Mouse (Mus musculus) lung, adult 2 months (tissue): ENCODE data around the gene Phf13. TPM values are rescaled to one million over a fixed set of nuclear protein-coding genes. Genes with fewer than 3 reads are reported as not detected.
"Not testable (repeated sequence)": the region's sequence is repeated elsewhere in the genome, so short reads cannot be mapped to it uniquely, and the experiment has no call there.

Experiments
- DNase-seq: peaks from one replicate; pipeline ENCODE4 v3.0.0; 2022
- H3K4me1 ChIP-seq: fragments of 200-500 bp; 2 replicates; pipeline ENCODE4 v1.6.1; 2011; ENCODE audit warnings: low read length; ENCODE audit not compliant: control insufficient read depth, insufficient read depth
- H3K4me3 ChIP-seq: fragments of 200-500 bp; replicated peaks from 2 replicates; pipeline ENCODE3; 2011; ENCODE audit warnings: low read depth, mild to moderate bottlenecking, control low read depth, low read length; ENCODE audit errors: extremely low read depth
- CTCF ChIP-seq: fragments of 200-500 bp; IDR thresholded peaks from 2 replicates; pipeline ENCODE4 v1.5.1; 2011; ENCODE audit warnings: mild to moderate bottlenecking, low read length, control low read depth; ENCODE audit not compliant: insufficient read depth
- POLR2A ChIP-seq: fragments of 200-500 bp; IDR thresholded peaks from 2 replicates; pipeline ENCODE4 v1.6.1; 2011; ENCODE audit warnings: low read depth, mild to moderate bottlenecking, control low read depth, low read length, borderline replicate concordance; ENCODE audit errors: extremely low read depth
- WGBS: fragments of 180-500 bp; shearing (Covaris S2); methylation state at CpG from one replicate; pipeline ENCODE4 v1.1.7; 2018; 5-methylcytosine and 5-hydroxymethylcytosine counted together
- polyA plus RNA-seq: library from polyadenylated mRNA; depleted of rRNA; stranded (reverse); fragments of >200 nt; gene quantifications from 2 replicates; pipeline ENCODE4 v1.2.3, GENCODE M21; 2012; rRNA removed

Phf13 gene
- 8.9 TPM in 2 replicates for polyA plus RNA-seq

- TF ChIP-seq CTCF (no peak), POLR2A (peak; percentile 75)
- WGBS: under 1% methylated on average over 93 of the region's 94 CpGs
- Histone ChIP-seq H3K4me3 (peak within 1 kb of the TSS; percentile 100), H3K4me1 (peaks cover 15% of the 10 kb centered on the region)
- DNase-seq: peak; percentile 98
Observed at GRCm38 (mm10) chr4:151996173-151996950, at the start of gene Phf13. Gene Phf13, minus strand, starts transcription at chr4:151996258.

- 75% methylated on average over 6 of the region's 6 CpGs for WGBS
Observed at GRCm38 (mm10) chr4:152044609-152045008, 48.6 kb upstream of the Phf13 start.

GRCm38 (mm10) chr4:152043171-152043570 lies 47.1 kb upstream of the Phf13 start:
- WGBS: 84% methylated on average over 3 of the region's 3 CpGs
- Histone ChIP-seq H3K4me3 (no peak overlapping the region), H3K4me1 (peaks cover 7% of the 10 kb centered on the region)
- no peak for DNase-seq
- no peak for TF ChIP-seq CTCF
- TF ChIP-seq POLR2A: no peak

More at GRCm38 (mm10) chr4:152044609-152045008, 48.6 kb upstream of the Phf13 start:
- no peak for TF ChIP-seq POLR2A
- Histone ChIP-seq H3K4me3 (no peak overlapping the region), H3K4me1 (peaks cover 7% of the 10 kb centered on the region)
- DNase-seq: no peak

GRCm38 (mm10) chr4:152041924-152042641 lies 46.0 kb upstream of the Phf13 start:
- DNase-seq: no peak

GRCm38 (mm10) chr4:152039831-152040310 lies 43.8 kb upstream of the Phf13 start:
- 2% methylated on average over 25 of the region's 25 CpGs for WGBS
- H3K4me1 ChIP-seq: peaks cover 7% of the 10 kb centered on the region
- TF ChIP-seq CTCF (no peak), POLR2A (no peak)
- H3K4me3 ChIP-seq: peak overlapping the region; percentile 83
- DNase-seq: no peak

More at GRCm38 (mm10) chr4:152041924-152042641, 46.0 kb upstream of the Phf13 start:
- Histone ChIP-seq H3K4me3 (no peak overlapping the region), H3K4me1 (peaks cover 7% of the 10 kb centered on the region)
- TF ChIP-seq CTCF: no peak
- TF ChIP-seq POLR2A: no peak
- 95% methylated on average over 22 of the region's 22 CpGs for WGBS

- TF ChIP-seq POLR2A: peak; percentile 74; the same call in 1 of the 2 replicates
- peak; percentile 59 for TF ChIP-seq CTCF
- under 1% methylated on average over 86 of the region's 86 CpGs for WGBS
- DNase-seq: peak; percentile 94
- Histone ChIP-seq H3K4me3 (peak within 1 kb of the TSS; percentile 83), H3K4me1 (peaks cover 7% of the 10 kb centered on the region)
Observed at GRCm38 (mm10) chr4:152038985-152039830, 43.1 kb upstream of the Phf13 start, which contains the start of gene Nol9. Gene Nol9, plus strand, starts transcription at chr4:152039321.

- H3K4me1 ChIP-seq: peaks cover 7% of the 10 kb centered on the region
- DNase-seq: no peak
- no peak for TF ChIP-seq POLR2A
- no peak for TF ChIP-seq CTCF
Observed at GRCm38 (mm10) chr4:152038225-152038984, 42.3 kb upstream of the Phf13 start, which contains the start of gene Tas1r1. Gene Tas1r1, minus strand, starts transcription at chr4:152038568.

GRCm38 (mm10) chr4:152036464-152036863 lies 40.4 kb upstream of the Phf13 start:
- WGBS: 90% methylated on average over 6 of the region's 6 CpGs
- not testable (repeated sequence) for DNase-seq
- TF ChIP-seq CTCF: 0 out of 2 replicates have a peak, but pooled peaks have one; percentile 11

More at GRCm38 (mm10) chr4:152038225-152038984, 42.3 kb upstream of the Phf13 start, which contains the start of gene Tas1r1:
- 33% methylated on average over 10 of the region's 10 CpGs for WGBS
- peak within 1 kb of the TSS; percentile 83 for H3K4me3 ChIP-seq

GRCm38 (mm10) chr4:152032922-152033321 lies 36.9 kb upstream of the Phf13 start:
- Histone ChIP-seq H3K4me1 (peaks cover 2% of the 10 kb centered on the region; the same call in 1 of the 2 replicates), H3K4me3 (no peak overlapping the region)
- no peak for TF ChIP-seq CTCF
- TF ChIP-seq POLR2A: no peak
- no peak for DNase-seq
- WGBS: 90% methylated on average over 13 of the region's 13 CpGs

More at GRCm38 (mm10) chr4:152036464-152036863, 40.4 kb upstream of the Phf13 start:
- H3K4me1 ChIP-seq, H3K4me3 ChIP-seq: not testable (repeated sequence)
